Mouse (Mus musculus): Measurements from ENCODE around the gene Gm10663. TPM values are rescaled to one million over a fixed set of nuclear protein-coding genes. Genes with fewer than 3 reads are reported as not detected.

The Gm10663 gene
- total RNA-seq, 2 experiments from 2014 or later = not detected

- DNase-seq = no peak
- Histone ChIP-seq H3K4me3 (no peak overlapping the region), H3K27ac (no peak overlapping the region)
- intact Hi-C loops (cut with DNase I) = no loop called here
- TF ChIP-seq CTCF (IDR thresholded peaks at IDR 0.05) = no peak
Observed at GRCm38 (mm10) chr8:65056722-65057121, 18.1 kb upstream of the Gm10663 start.

- no peak overlapping the region for H3K27ac ChIP-seq
- no peak for DNase-seq
- intact Hi-C loops (cut with DNase I) = no loop called here
- no peak for TF ChIP-seq CTCF (IDR thresholded peaks at IDR 0.05)
- no peak overlapping the region for H3K4me3 ChIP-seq
Observed at GRCm38 (mm10) chr8:65062195-65062594, 12.6 kb upstream of the Gm10663 start.

GRCm38 (mm10) chr8:65064071-65064470 is 10.8 kb upstream of the Gm10663 start:
- DNase-seq = no peak
- intact Hi-C loops (cut with DNase I) = no loop called here
- TF ChIP-seq CTCF (IDR thresholded peaks at IDR 0.05) = no peak
- Histone ChIP-seq H3K4me3 (no peak overlapping the region), H3K27ac (no peak overlapping the region)

GRCm38 (mm10) chr8:65065622-65066021 is 9.2 kb upstream of the Gm10663 start:
- intact Hi-C loops (cut with DNase I) = no loop called here
- no peak for TF ChIP-seq CTCF (IDR thresholded peaks at IDR 0.05)
- Histone ChIP-seq H3K4me3 (no peak overlapping the region), H3K27ac (no peak overlapping the region)
- no peak for DNase-seq

- Histone ChIP-seq H3K27ac (no peak overlapping the region), H3K4me3 (no peak overlapping the region)
- no peak for DNase-seq
- intact Hi-C loops (cut with DNase I) = no loop called here
- TF ChIP-seq CTCF (IDR thresholded peaks at IDR 0.05) = no peak
Observed at GRCm38 (mm10) chr8:65067031-65067430, 7.8 kb upstream of the Gm10663 start.

GRCm38 (mm10) chr8:65067694-65068472 is 7.0 kb upstream of the Gm10663 start:
- no peak overlapping the region for H3K27ac ChIP-seq
- intact Hi-C loops (cut with DNase I) = no loop called here
- DNase-seq = no peak
- no peak for TF ChIP-seq CTCF (IDR thresholded peaks at IDR 0.05)
- H3K4me3 ChIP-seq = no peak overlapping the region

- no peak for DNase-seq
- intact Hi-C loops (cut with DNase I) = no loop called here
- Histone ChIP-seq H3K27ac (no peak overlapping the region), H3K4me3 (no peak overlapping the region)
- no peak for TF ChIP-seq CTCF (IDR thresholded peaks at IDR 0.05)
Observed at GRCm38 (mm10) chr8:65068473-65068819, 6.4 kb upstream of the Gm10663 start.

GRCm38 (mm10) chr8:65070996-65071395 is 3.8 kb upstream of the Gm10663 start:
- H3K4me3 ChIP-seq = no peak overlapping the region
- intact Hi-C loops (cut with DNase I) = no loop called here
- H3K27ac ChIP-seq = no peak overlapping the region
- DNase-seq = no peak
- no peak for TF ChIP-seq CTCF (IDR thresholded peaks at IDR 0.05)

- no peak for DNase-seq
- Histone ChIP-seq H3K4me3 (no peak overlapping the region), H3K27ac (no peak overlapping the region)
- no peak for TF ChIP-seq CTCF (IDR thresholded peaks at IDR 0.05)
- intact Hi-C loops (cut with DNase I) = no loop called here
Observed at GRCm38 (mm10) chr8:65080731-65081130, 5.9 kb downstream of the Gm10663 start.

- TF ChIP-seq CTCF (IDR thresholded peaks at IDR 0.05) = no peak
- Histone ChIP-seq H3K4me3 (no peak overlapping the region), H3K27ac (no peak overlapping the region)
- intact Hi-C loops (cut with DNase I) = no loop called here
- DNase-seq = no peak
Observed at GRCm38 (mm10) chr8:65085680-65086079, 10.8 kb downstream of the Gm10663 start.

GRCm38 (mm10) chr8:65087711-65088110 is 12.9 kb downstream of the Gm10663 start:
- intact Hi-C loops (cut with DNase I) = no loop called here
- Histone ChIP-seq H3K27ac (no peak overlapping the region), H3K4me3 (no peak overlapping the region)
- DNase-seq = peak; percentile 63
- TF ChIP-seq CTCF (IDR thresholded peaks at IDR 0.05) = no peak

- TF ChIP-seq CTCF (IDR thresholded peaks at IDR 0.05) = no peak
- no peak for DNase-seq
- intact Hi-C loops (cut with DNase I) = no loop called here
Observed at GRCm38 (mm10) chr8:65088120-65088519, 13.3 kb downstream of the Gm10663 start.

GRCm38 (mm10) chr8:65089781-65090180 is 14.9 kb downstream of the Gm10663 start:
- Histone ChIP-seq H3K4me3 (no peak overlapping the region), H3K27ac (no peak overlapping the region)
- DNase-seq = no peak
- intact Hi-C loops (cut with DNase I) = no loop called here
- no peak for TF ChIP-seq CTCF (IDR thresholded peaks at IDR 0.05)

More at GRCm38 (mm10) chr8:65088120-65088519, 13.3 kb downstream of the Gm10663 start:
- no peak overlapping the region for H3K4me3 ChIP-seq
- no peak overlapping the region for H3K27ac ChIP-seq

GRCm38 (mm10) chr8:65097760-65098415 is 23.1 kb downstream of the Gm10663 start:
- Histone ChIP-seq H3K27ac (no peak overlapping the region), H3K4me3 (no peak overlapping the region)
- intact Hi-C loops (cut with DNase I) = no loop called here
- no peak for TF ChIP-seq CTCF (IDR thresholded peaks at IDR 0.05)
- no peak for DNase-seq
